Mouse (Mus musculus) heart, embryonic 13.5 days (tissue): ENCODE results near the gene Plpp4. TPM values are rescaled to one million over a fixed set of nuclear protein-coding genes. Genes with fewer than 3 reads are reported as not detected.

Experiments
- ATAC-seq: fragments of 200-750 bp; cut with Nextera tagmentation; 2 replicates; pipeline ENCODE4 v1.8.0; 2017; ENCODE audit warnings: moderate TSS enrichment; ENCODE audit not compliant: insufficient number of reproducible peaks, low FRiP score, low TSS enrichment; ENCODE audit errors: extremely low read depth
- H3K27ac ChIP-seq: fragments of 300-500 bp; sonication (generic); replicated peaks from 2 replicates; pipeline ENCODE4 v1.5.1; 2015; ENCODE audit warnings: moderate library complexity, mild to moderate bottlenecking, inconsistent platforms
- H3K27me3 ChIP-seq: fragments of 300-500 bp; sonication (generic); replicated peaks from 2 replicates; pipeline ENCODE4 v1.6.1; 2015; ENCODE audit warnings: mild to moderate bottlenecking, inconsistent platforms
- H3K36me3 ChIP-seq: fragments of 300-500 bp; sonication (generic); 2 replicates; pipeline ENCODE4 v1.6.1; 2015; ENCODE audit warnings: mild to moderate bottlenecking, inconsistent platforms
- H3K4me1 ChIP-seq: fragments of 300-500 bp; sonication (generic); 2 replicates; pipeline ENCODE4 v1.6.1; 2015; ENCODE audit warnings: inconsistent platforms
- H3K4me2 ChIP-seq: fragments of 300-500 bp; sonication (generic); 2 replicates; pipeline ENCODE4 v1.6.1; 2015; ENCODE audit warnings: inconsistent platforms, mild to moderate bottlenecking, moderate library complexity
- H3K4me3 ChIP-seq: fragments of 300-500 bp; sonication (generic); 2 replicates; pipeline ENCODE4 v1.5.1; 2015; ENCODE audit warnings: moderate library complexity, mild to moderate bottlenecking, inconsistent platforms
- H3K9ac ChIP-seq: fragments of 300-500 bp; sonication (generic); 2 replicates; pipeline ENCODE4 v1.6.1; 2015; ENCODE audit warnings: inconsistent platforms, mild to moderate bottlenecking, moderate library complexity
- H3K9me3 ChIP-seq: fragments of 300-500 bp; sonication (generic); 2 replicates; pipeline ENCODE4 v1.6.1; 2016; ENCODE audit warnings: inconsistent platforms
- WGBS: fragments of 180-500 bp; shearing (Covaris S2); methylation state at CpG from one replicate; pipeline ENCODE4 v1.1.7; 2015; ENCODE audit warnings: mixed read lengths; 5-methylcytosine and 5-hydroxymethylcytosine counted together
- polyA plus RNA-seq: library from polyadenylated mRNA; unstranded; fragments of >200 nt; fragmentation: Nextera tagmentation; extraction: Ambion mirVana; gene quantifications from 2 replicates; pipeline ENCODE4 v1.2.1, GENCODE M21; 2015

Plpp4 gene
- polyA plus RNA-seq, 1 experiment from 2014 or later = 0.51 TPM

GRCm38 (mm10) chr7:129257374-129258018 lies 665 bp downstream of the Plpp4 start:
- Histone ChIP-seq H3K4me1 (peaks cover 13% of the 10 kb centered on the region), H3K27me3 (peaks cover 82% of the 10 kb centered on the region), H3K27ac (no peak overlapping the region), H3K4me2 (peak overlapping the region; percentile 87), H3K9ac (peak overlapping the region; percentile 68), H3K9me3 (no peaks in the 10 kb centered on the region), H3K4me3 (peak overlapping the region; percentile 54), H3K36me3 (no peaks in the 10 kb centered on the region)
- WGBS = 16% methylated on average over 13 of the region's 13 CpGs
- ATAC-seq = no peak

DNA sequence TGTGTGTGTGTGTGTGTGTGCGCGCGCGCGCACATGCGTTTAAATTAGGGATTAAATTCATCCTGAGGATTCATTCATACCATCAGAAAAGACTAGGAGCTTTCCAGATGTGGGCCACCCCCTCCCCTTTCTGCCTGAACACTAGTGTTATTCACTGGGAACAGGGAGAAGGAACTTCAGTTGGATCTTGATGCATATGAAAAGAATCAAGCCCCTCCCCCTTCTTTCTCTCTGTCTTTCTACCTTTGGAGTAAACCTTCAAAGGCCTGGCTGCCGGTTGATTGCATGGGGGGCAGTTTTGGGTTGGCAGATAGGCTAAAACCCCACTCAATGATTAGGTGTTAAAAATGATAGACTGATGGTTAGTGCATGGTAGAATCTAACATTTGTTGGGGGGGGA lies 1.5 kb downstream of the Plpp4 start:
- no peak overlapping the region for H3K9ac ChIP-seq
- peaks cover 76% of the 10 kb centered on the region for H3K27me3 ChIP-seq
- H3K4me3 ChIP-seq = no peak overlapping the region
- peaks cover 13% of the 10 kb centered on the region for H3K4me1 ChIP-seq
- no peak overlapping the region for H3K27ac ChIP-seq
- H3K9me3 ChIP-seq = no peaks in the 10 kb centered on the region
- no peak overlapping the region for H3K4me2 ChIP-seq
- WGBS = 76% methylated on average over 7 of the region's 7 CpGs
- H3K36me3 ChIP-seq = no peaks in the 10 kb centered on the region
- no peak for ATAC-seq

DNA sequence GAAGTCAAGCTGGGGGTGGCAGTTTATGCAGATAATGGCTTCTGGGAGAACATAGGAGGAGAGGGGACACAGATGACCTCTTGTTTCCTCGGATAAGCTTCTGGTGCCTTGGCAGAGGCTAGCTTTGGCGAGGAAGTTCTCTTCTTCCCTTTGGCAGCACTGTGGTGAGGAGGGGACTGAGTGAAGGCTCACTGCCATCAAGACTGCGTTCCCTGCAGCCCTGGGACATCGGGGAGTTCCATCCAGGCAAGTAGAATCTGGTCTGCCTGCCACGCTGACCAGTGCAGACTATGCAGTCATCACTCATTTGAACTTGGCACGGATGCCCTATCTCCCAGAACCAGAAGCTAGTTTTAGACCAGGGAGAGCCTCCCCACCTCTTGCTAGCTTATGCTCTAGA lies 2.4 kb downstream of the Plpp4 start:
- Histone ChIP-seq H3K4me1 (peaks cover 13% of the 10 kb centered on the region), H3K36me3 (no peaks in the 10 kb centered on the region), H3K27me3 (peaks cover 67% of the 10 kb centered on the region), H3K4me2 (no peak overlapping the region), H3K27ac (no peak overlapping the region), H3K9me3 (no peaks in the 10 kb centered on the region), H3K9ac (no peak overlapping the region), H3K4me3 (no peak overlapping the region)
- no peak for ATAC-seq
- 59% methylated on average over 6 of the region's 6 CpGs for WGBS

- Histone ChIP-seq H3K4me2 (no peak overlapping the region), H3K9ac (no peak overlapping the region), H3K27ac (no peak overlapping the region), H3K36me3 (no peaks in the 10 kb centered on the region), H3K4me3 (no peak overlapping the region), H3K4me1 (no peaks in the 10 kb centered on the region), H3K9me3 (no peaks in the 10 kb centered on the region), H3K27me3 (no peaks in the 10 kb centered on the region)
- ATAC-seq = no peak
- WGBS = 86% methylated on average over 4 of the region's 4 CpGs
These were observed 17.0 kb downstream of the Plpp4 start for GRCm38 (mm10) chr7:129273867-129274266.

GRCm38 (mm10) chr7:129274726-129275125 lies 17.9 kb downstream of the Plpp4 start:
- no peak for ATAC-seq
- H3K4me2 ChIP-seq = no peak overlapping the region
- H3K27me3 ChIP-seq = no peaks in the 10 kb centered on the region
- no peaks in the 10 kb centered on the region for H3K4me1 ChIP-seq
- no peak overlapping the region for H3K27ac ChIP-seq
- H3K4me3 ChIP-seq = no peak overlapping the region
- no peaks in the 10 kb centered on the region for H3K9me3 ChIP-seq
- 70% methylated on average over 5 of the region's 5 CpGs for WGBS
- no peaks in the 10 kb centered on the region for H3K36me3 ChIP-seq
- no peak overlapping the region for H3K9ac ChIP-seq

DNA sequence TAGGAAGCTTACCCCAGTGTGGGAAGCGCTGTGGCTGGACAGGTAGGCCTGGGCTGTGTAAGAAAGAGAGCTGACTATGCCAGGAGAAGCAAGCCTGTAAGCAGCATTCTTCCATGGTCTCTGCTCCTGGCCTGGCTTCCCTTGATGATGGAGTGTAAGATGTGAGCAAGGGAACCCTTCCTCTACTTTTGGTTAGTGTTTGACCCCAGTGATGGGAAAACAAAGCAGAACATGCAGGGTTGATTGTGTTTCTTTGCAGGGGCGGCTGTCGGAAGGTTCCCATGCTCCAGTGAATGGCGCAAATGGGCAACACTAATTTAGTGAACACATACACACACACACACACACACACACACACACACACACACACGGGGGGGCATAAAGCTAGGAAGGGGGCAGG lies 20.9 kb downstream of the Plpp4 start:
- H3K4me3 ChIP-seq = no peak overlapping the region
- H3K27me3 ChIP-seq = 0 out of 2 replicates have a peak, but pooled peaks cover 3% of the 10 kb centered on the region
- no peak for ATAC-seq
- H3K9me3 ChIP-seq = no peaks in the 10 kb centered on the region
- H3K27ac ChIP-seq = no peak overlapping the region
- no peak overlapping the region for H3K9ac ChIP-seq
- H3K4me2 ChIP-seq = no peak overlapping the region
- WGBS = 79% methylated on average over 5 of the region's 5 CpGs
- H3K4me1 ChIP-seq = no peaks in the 10 kb centered on the region
- no peaks in the 10 kb centered on the region for H3K36me3 ChIP-seq

GRCm38 (mm10) chr7:129278801-129279200 lies 22.0 kb downstream of the Plpp4 start:
- ATAC-seq = no peak
- Histone ChIP-seq H3K9ac (no peak overlapping the region), H3K27me3 (0 out of 2 replicates have a peak, but pooled peaks cover 3% of the 10 kb centered on the region), H3K36me3 (no peaks in the 10 kb centered on the region), H3K27ac (no peak overlapping the region), H3K4me1 (no peaks in the 10 kb centered on the region), H3K9me3 (no peaks in the 10 kb centered on the region), H3K4me2 (no peak overlapping the region), H3K4me3 (no peak overlapping the region)
- 86% methylated on average over 4 of the region's 4 CpGs for WGBS

DNA sequence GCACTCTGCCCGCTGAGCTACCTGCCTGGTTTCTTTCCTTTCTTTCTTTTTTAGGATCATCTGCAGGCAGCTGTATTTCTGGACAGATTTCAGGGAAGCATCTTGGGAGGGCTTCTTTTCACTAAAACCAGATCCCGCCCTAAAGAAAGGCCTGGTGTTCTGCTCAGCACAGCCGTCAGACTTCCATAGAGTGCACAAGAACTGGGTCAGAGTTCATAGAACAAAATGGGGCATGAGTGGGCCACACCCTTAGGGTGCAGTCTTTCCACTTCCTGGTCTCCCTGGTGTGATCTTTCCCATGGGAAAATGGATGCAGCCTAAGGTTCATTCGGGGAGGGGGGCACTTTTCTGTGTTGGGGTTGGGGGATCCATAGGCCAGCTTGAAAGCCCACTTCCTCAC lies 22.4 kb downstream of the Plpp4 start:
- no peaks in the 10 kb centered on the region for H3K9me3 ChIP-seq
- no peak for ATAC-seq
- 61% methylated on average over 4 of the region's 4 CpGs for WGBS

GRCm38 (mm10) chr7:129281966-129282365 lies 25.1 kb downstream of the Plpp4 start:
- ATAC-seq = no peak
- no peaks in the 10 kb centered on the region for H3K9me3 ChIP-seq
- no peak overlapping the region for H3K4me2 ChIP-seq
- no peaks in the 10 kb centered on the region for H3K4me1 ChIP-seq
- H3K4me3 ChIP-seq = no peak overlapping the region
- H3K27me3 ChIP-seq = 0 out of 2 replicates have a peak, but pooled peaks cover 3% of the 10 kb centered on the region
- H3K36me3 ChIP-seq = no peaks in the 10 kb centered on the region
- no peak overlapping the region for H3K9ac ChIP-seq
- no peak overlapping the region for H3K27ac ChIP-seq
- WGBS = 71% methylated on average over 4 of the region's 4 CpGs

More for the DNA sequence above, 22.4 kb downstream of the Plpp4 start:
- no peak overlapping the region for H3K9ac ChIP-seq
- no peak overlapping the region for H3K4me2 ChIP-seq
- H3K4me3 ChIP-seq = no peak overlapping the region
- H3K4me1 ChIP-seq = no peaks in the 10 kb centered on the region
- H3K27me3 ChIP-seq = 0 out of 2 replicates have a peak, but pooled peaks cover 3% of the 10 kb centered on the region
- H3K36me3 ChIP-seq = no peaks in the 10 kb centered on the region
- no peak overlapping the region for H3K27ac ChIP-seq

DNA sequence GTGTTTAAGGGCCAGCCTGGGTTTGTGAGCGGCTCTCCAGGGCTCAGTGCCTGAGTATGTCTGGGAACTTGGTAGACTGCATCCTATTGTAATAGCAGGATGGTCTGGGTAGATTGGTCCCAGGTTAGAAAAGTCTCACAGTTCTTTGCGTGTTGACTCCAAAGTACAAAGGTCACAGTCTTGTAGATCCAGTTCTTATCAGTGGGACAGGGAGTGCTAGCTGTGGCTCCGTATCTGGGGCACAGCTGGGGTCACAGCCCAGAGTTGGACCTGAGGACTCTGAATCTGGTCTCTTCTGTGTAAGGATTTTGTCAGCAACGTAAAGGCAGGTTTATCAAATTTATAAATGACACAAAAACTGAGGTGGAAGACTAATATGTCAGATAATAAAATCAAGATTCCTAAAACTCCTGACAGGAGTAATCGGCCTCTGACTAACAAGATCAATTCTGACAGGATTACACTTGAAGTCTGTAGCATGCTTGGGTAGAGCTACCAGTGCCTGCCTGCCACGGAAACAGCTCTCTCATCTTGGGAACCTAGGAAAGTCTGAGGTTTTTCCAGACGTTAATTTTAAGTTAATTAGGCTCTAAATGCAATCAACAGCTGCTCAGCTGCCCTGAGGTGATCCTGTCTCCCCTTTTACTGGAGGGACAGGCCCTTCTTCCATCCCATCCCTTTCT lies 28.5 kb downstream of the Plpp4 start:
- Histone ChIP-seq H3K9ac (no peak overlapping the region), H3K9me3 (no peaks in the 10 kb centered on the region), H3K27me3 (0 out of 2 replicates have a peak, but pooled peaks cover 3% of the 10 kb centered on the region), H3K27ac (no peak overlapping the region), H3K4me3 (no peak overlapping the region), H3K36me3 (no peaks in the 10 kb centered on the region), H3K4me1 (no peaks in the 10 kb centered on the region), H3K4me2 (no peak overlapping the region)
- 38% methylated on average over 7 of the region's 7 CpGs for WGBS
- ATAC-seq = no peak

DNA sequence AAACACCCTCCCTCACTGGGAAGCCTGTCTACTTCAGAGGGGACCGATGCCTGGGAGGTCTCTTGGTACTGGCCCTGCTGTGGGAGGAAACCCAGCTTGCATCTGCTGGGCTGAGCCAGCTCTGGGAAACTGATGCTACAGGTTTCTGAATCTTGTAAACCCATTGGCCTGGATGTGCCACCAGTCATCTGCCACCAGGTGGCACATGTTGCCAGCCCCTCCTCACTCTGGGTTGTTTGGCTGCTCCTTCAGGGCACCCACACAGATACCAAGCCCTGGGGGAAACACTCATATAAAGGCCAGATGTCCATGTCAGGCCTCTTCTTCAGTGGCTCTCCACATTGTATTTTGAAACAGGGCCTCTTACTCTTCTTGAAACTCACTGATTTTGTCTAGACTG lies 36.4 kb downstream of the Plpp4 start:
- no peak for ATAC-seq
- Histone ChIP-seq H3K4me1 (no peaks in the 10 kb centered on the region), H3K36me3 (no peaks in the 10 kb centered on the region), H3K9ac (no peak overlapping the region), H3K4me2 (no peak overlapping the region), H3K27ac (no peak overlapping the region), H3K4me3 (no peak overlapping the region), H3K27me3 (no peaks in the 10 kb centered on the region), H3K9me3 (no peaks in the 10 kb centered on the region)
- 78% methylated on average over 1 of the region's 1 CpGs for WGBS

DNA sequence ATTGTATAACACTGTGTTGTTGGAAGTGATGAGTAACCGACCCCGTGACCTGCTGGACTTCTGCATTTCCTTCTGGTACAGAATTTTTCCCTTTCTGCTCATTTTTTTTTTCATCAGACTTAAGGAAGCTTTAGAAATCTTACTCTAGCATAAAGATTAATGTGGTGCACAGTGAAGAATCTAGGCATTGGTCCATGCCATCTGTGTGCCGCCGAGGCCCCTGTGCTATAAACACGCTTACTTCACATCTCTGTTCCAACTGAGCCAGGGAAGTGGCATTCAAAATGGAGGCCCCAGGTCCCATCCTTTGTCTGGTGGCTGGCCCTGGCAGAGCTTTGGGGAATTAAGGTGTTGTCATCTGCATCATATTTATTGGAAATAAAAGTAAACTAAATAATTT lies 44.8 kb downstream of the Plpp4 start:
- Histone ChIP-seq H3K4me3 (no peak overlapping the region), H3K4me2 (no peak overlapping the region), H3K27ac (no peak overlapping the region), H3K9ac (no peak overlapping the region), H3K27me3 (no peaks in the 10 kb centered on the region), H3K4me1 (no peaks in the 10 kb centered on the region), H3K9me3 (no peaks in the 10 kb centered on the region), H3K36me3 (no peaks in the 10 kb centered on the region)
- WGBS = 90% methylated on average over 5 of the region's 5 CpGs
- no peak for ATAC-seq
